Mouse (Mus musculus) thymus, adult 2 months (tissue): ENCODE results near the gene Dnajb8. TPM values are rescaled to one million over a fixed set of nuclear protein-coding genes. Genes with fewer than 3 reads are reported as not detected.

Source experiments
- DNase-seq: peaks from one replicate; pipeline ENCODE4 v3.0.0; 2021
- H3K27ac ChIP-seq: fragments of 200-500 bp; 2 replicates; pipeline ENCODE4 v1.5.1; 2012; ENCODE audit warnings: low read length, control low read depth; ENCODE audit not compliant: control insufficient read depth, insufficient read depth
- H3K27me3 ChIP-seq: fragments of 200-500 bp; 2 replicates; pipeline ENCODE4 v1.6.1; 2012; ENCODE audit warnings: mild to moderate bottlenecking, low read length, moderate library complexity, mixed read lengths; ENCODE audit not compliant: control insufficient read depth, insufficient read depth
- H3K36me3 ChIP-seq: fragments of 200-500 bp; 2 replicates; pipeline ENCODE4 v1.6.1; 2012; ENCODE audit warnings: mild to moderate bottlenecking, low read length, moderate library complexity; ENCODE audit not compliant: control insufficient read depth, insufficient read depth
- H3K4me1 ChIP-seq: fragments of 200-500 bp; replicated peaks from 2 replicates; pipeline ENCODE4 v1.6.1; 2012; ENCODE audit warnings: low read length; ENCODE audit not compliant: control insufficient read depth, insufficient read depth
- H3K4me3 ChIP-seq: fragments of 200-500 bp; 2 replicates; pipeline ENCODE4 v1.5.1; 2012; ENCODE audit warnings: mild to moderate bottlenecking, low read length, control low read depth, moderate library complexity; ENCODE audit not compliant: control insufficient read depth, insufficient read depth
- CTCF ChIP-seq: fragments of 200-500 bp; IDR thresholded peaks from 2 replicates; pipeline ENCODE4 v1.5.1; 2012; ENCODE audit warnings: mild to moderate bottlenecking, control low read depth, low read length, moderate library complexity, borderline replicate concordance; ENCODE audit not compliant: control insufficient read depth, poor library complexity, insufficient read depth; ENCODE audit errors: extremely low read depth
- POLR2A ChIP-seq: fragments of 200-500 bp; IDR thresholded peaks from 2 replicates; pipeline ENCODE4 v1.6.1; 2012; ENCODE audit warnings: mild to moderate bottlenecking, low read length, control low read depth, moderate library complexity; ENCODE audit not compliant: control insufficient read depth, poor library complexity, insufficient read depth; ENCODE audit errors: extremely low read depth
- WGBS: fragments of 180-500 bp; shearing (Covaris S2); methylation state at CpG from one replicate; pipeline ENCODE4 v1.1.7; 2018; 5-methylcytosine and 5-hydroxymethylcytosine counted together
- polyA plus RNA-seq: library from polyadenylated mRNA; depleted of rRNA; stranded (reverse); fragments of >200 nt; gene quantifications from 2 replicates; pipeline ENCODE4 v1.2.3, GENCODE M21; 2012

The Dnajb8 gene
- polyA plus RNA-seq, 1 experiment = not detected

DNA sequence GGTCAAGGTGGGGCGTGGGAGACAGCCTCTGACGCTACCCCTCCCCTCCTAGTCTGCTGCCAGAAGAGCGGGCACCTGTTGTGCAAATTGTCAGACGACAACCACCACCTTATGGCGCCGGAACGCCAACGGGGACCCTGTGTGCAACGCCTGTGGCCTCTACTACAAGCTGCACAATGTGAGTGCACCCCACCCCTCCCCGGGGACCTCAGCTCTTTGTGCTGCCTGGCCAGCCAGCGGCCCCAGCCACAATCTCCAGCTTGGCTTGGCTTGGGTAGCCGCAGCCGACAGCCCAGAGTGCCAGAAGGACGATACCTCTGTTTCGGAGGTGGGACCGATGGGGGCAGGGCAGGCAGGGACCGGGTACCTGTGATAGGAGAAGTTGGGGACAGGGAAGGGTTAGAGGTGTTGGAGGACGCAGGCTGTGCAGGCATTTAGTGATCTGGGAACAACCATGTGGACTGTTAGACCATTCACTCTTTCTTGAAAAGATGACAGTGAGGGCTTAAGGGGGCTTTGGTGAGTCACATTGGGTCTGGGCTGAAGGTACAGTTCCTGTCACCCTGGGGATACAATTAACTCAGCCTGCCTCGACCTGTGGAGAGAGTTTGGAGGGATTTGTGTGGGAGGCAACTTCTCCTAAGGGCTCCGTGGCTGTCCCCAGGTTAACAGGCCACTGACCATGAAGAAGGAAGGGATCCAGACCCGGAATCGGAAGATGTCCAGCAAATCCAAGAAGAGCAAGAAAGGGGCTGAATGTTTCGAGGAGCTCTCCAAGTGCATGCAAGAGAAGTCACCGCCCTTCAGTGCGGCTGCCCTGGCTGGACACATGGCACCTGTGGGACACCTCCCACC is 17.3 kb upstream of the Dnajb8 start:
- Histone ChIP-seq H3K36me3 (no peaks in the 10 kb centered on the region), H3K27me3 (peaks cover 14% of the 10 kb centered on the region), H3K4me3 (no peak overlapping the region), H3K27ac (no peak overlapping the region), H3K4me1 (no peaks in the 10 kb centered on the region)
- no peak for TF ChIP-seq POLR2A
- no peak for TF ChIP-seq CTCF
- DNase-seq = no peak
- WGBS = 83% methylated on average over 25 of the region's 25 CpGs

DNA sequence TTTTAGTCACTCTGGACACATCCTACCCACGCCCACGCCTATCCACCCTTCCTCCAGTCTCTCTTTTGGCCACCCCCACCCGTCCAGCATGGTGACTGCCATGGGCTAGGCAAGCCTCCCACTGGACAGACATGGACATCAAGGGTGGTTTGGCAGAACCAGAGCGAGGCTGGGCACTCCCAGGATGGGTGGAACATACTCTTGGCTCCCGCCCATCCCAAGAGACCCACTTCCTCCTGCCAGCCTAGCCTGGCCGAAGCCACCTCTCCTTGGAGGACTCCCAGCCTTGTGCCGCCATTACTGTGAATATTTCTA is 16.7 kb upstream of the Dnajb8 start:
- 92% methylated on average over 7 of the region's 7 CpGs for WGBS
- no peak for DNase-seq
- no peak overlapping the region for H3K4me3 ChIP-seq
- no peaks in the 10 kb centered on the region for H3K4me1 ChIP-seq
- TF ChIP-seq CTCF (no peak), POLR2A (no peak)
- no peaks in the 10 kb centered on the region for H3K36me3 ChIP-seq
- H3K27me3 ChIP-seq = peaks cover 11% of the 10 kb centered on the region
- no peak overlapping the region for H3K27ac ChIP-seq

DNA sequence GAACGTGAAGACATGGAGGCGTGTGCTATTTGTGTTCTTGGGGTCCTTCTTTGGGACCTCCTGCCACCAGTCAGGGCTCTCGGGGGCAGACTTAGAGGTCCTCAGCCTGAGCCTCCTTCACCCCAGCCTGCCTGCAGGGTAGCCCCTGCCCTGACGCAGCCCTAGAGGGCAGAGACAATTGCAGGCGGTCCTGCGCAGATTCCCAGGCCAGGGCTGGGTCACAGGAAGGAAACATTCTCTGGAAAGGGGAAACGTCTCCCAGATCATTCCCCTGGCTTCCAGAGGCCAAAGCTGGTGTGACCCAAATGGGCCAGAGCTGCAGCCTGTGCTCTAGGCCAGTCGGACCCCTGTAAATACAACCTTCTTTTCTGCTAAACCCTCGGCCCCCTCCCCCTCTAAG is 16.1 kb upstream of the Dnajb8 start:
- Histone ChIP-seq H3K27ac (no peak overlapping the region), H3K27me3 (peaks cover 8% of the 10 kb centered on the region), H3K4me3 (no peak overlapping the region), H3K4me1 (no peaks in the 10 kb centered on the region), H3K36me3 (no peaks in the 10 kb centered on the region)
- WGBS = 91% methylated on average over 9 of the region's 9 CpGs
- TF ChIP-seq POLR2A (no peak), CTCF (no peak)
- no peak for DNase-seq

DNA sequence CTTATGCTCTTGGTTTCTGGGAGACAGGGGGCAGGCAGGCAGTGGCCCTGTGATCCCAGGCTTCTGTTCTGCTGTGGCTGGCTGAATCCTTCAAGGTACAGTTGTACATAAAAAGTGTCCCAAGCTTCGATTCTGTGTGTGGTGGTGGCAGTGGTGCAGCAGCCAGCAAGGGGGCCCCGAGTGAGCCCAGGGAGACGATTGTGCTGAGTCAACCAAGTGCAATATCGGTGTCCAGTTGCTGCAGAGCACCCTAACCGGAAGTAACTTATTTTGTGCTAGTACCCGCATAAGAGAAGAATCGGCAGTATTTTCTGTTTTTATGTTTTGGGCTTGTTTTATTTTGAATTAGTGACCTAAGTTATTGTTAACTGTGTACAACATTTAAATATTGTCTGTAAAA is 15.5 kb upstream of the Dnajb8 start:
- H3K36me3 ChIP-seq = no peaks in the 10 kb centered on the region
- no peak overlapping the region for H3K27ac ChIP-seq
- no peak overlapping the region for H3K4me3 ChIP-seq
- DNase-seq = no peak
- peaks cover 6% of the 10 kb centered on the region for H3K27me3 ChIP-seq
- no peak for TF ChIP-seq POLR2A
- TF ChIP-seq CTCF = no peak
- no peaks in the 10 kb centered on the region for H3K4me1 ChIP-seq
- WGBS = 63% methylated on average over 7 of the region's 7 CpGs

DNA sequence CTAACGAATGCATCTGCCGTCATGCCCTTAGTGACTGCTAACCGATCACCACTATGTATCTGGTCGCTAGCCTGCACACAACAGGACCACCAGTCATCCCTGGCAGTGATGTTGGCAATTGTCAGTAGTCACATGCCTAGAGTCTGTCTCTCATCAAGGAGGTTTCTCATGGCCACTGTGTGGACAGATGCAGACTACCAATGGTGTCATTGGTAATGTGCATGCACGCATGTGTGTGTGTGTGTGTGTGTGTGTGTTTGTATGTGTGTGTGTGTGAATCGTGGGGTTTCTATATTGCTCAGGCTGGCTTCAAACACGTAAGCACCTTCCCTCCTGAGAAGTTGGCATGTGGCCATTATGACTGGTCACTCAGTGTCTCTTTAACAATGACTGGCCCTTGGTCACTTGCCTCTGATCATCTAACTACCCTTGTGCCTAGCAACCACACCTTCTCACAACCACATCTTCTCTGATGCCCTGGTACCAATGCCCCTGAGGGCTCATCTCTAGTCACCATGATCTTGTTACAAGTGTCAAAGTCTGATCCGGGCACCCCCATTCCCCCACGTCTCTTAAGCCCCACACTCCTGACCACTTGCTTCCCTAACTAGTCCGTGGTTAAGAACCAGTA is 14.6 kb upstream of the Dnajb8 start:
- no peak for TF ChIP-seq POLR2A
- TF ChIP-seq CTCF = no peak
- DNase-seq = no peak
- Histone ChIP-seq H3K4me1 (no peaks in the 10 kb centered on the region), H3K36me3 (no peaks in the 10 kb centered on the region), H3K27me3 (peaks cover 3% of the 10 kb centered on the region), H3K27ac (no peak overlapping the region), H3K4me3 (no peak overlapping the region)
- 93% methylated on average over 10 of the region's 10 CpGs for whole genome bisulfite sequencing

DNA sequence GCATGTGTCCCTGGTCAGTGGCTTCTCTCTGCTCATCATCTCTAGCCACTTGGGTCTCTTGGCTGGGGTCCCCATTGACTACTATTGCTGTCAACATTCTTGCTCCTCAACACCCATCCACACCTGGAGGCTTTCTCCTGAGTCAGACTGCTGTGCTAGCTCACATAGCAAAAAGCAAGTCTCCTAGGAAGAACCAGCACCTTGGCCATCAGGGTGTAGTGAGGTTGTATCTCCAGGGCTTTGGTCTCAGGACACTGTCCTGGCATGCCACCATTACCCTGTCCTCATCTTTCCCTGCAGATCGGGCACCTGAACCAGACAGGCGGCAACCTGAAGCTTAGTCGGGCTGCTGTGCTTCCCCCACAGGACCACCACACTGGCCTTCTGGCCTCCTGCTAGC is 13.7 kb upstream of the Dnajb8 start:
- H3K27ac ChIP-seq = no peak overlapping the region

DNA sequence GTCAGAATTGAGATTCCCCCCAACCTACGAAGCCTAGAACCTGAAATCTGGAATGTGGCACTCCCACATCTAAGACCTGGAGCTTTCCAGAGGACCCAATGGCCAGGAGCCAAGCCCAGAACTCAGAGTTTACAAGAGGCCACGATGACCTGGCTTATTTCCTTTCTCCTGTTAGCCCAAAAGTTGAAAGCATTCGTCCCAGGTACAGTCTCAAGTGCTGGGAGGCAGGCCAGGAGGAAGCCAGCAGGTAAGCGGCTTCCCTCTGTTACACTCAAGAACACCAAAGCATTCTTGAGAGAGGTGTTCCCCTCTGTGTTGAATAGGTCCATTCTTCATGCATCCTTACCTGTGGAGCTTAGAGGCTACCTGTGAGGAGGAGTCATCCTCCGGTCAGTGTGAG is 12.6 kb upstream of the Dnajb8 start:
- WGBS = 80% methylated on average over 5 of the region's 5 CpGs
- Histone ChIP-seq H3K4me1 (no peaks in the 10 kb centered on the region), H3K4me3 (no peak overlapping the region), H3K27me3 (no peaks in the 10 kb centered on the region; the same call in 1 of the 2 replicates), H3K27ac (no peak overlapping the region), H3K36me3 (no peaks in the 10 kb centered on the region)
- no peak for DNase-seq
- TF ChIP-seq CTCF = no peak
- TF ChIP-seq POLR2A = no peak

More for the DNA sequence above, 13.7 kb upstream of the Dnajb8 start:
- H3K27me3 ChIP-seq = peaks cover 1% of the 10 kb centered on the region
- WGBS = 94% methylated on average over 3 of the region's 3 CpGs
- no peaks in the 10 kb centered on the region for H3K4me1 ChIP-seq
- TF ChIP-seq CTCF (no peak), POLR2A (no peak)
- H3K4me3 ChIP-seq = no peak overlapping the region
- no peaks in the 10 kb centered on the region for H3K36me3 ChIP-seq
- DNase-seq = no peak
